Mouse (Mus musculus) heart, adult 18-20 months (tissue): ENCODE measurements around the gene Cyb5r3. TPM values are rescaled to one million over a fixed set of nuclear protein-coding genes. Genes with fewer than 3 reads are reported as not detected.

Experiments used
- DNase-seq, 2 experiments: peaks; one replicate each; pipeline ENCODE4 v3.0.0; 2021 to 2022; ENCODE audit warnings: mixed read lengths in 1 of 2
- long read RNA-seq, 2 experiments: library from polyadenylated mRNA; stranded (forward); transcript quantifications; one replicate each; pipeline ENCODE4 v2.0.0; 2021
- total RNA-seq, 2 experiments: library from RNA; stranded (reverse); gene quantifications; 2 replicates each; pipeline ENCODE4 v1.2.3; 2021

Cyb5r3 gene
- total RNA-seq = 10 to 100 TPM; 83.9 to 93.0 TPM
- long read RNA-seq, experiment 1, transcript Cyb5r3-203 (9 exons, 1,982 nt) = minor isoform, 11 of 141 reads
- long read RNA-seq, experiment 1, transcript Cyb5r3-201 (9 exons, 2,422 nt) = major isoform, 107 of 141 reads
- long read RNA-seq, experiment 1, partial matches to known transcripts = 5 of 141 reads
- long read RNA-seq, experiment 1, other reads (novel, unspliced or antisense) = 18 of 141 reads
- long read RNA-seq, experiment 2, transcript Cyb5r3-201 (9 exons, 2,422 nt) = major isoform, 46 of 55 reads
- long read RNA-seq, experiment 2, partial matches to known transcripts = 0 of 55 reads
- long read RNA-seq, experiment 2, other reads (novel, unspliced or antisense) = 7 of 55 reads

DNA sequence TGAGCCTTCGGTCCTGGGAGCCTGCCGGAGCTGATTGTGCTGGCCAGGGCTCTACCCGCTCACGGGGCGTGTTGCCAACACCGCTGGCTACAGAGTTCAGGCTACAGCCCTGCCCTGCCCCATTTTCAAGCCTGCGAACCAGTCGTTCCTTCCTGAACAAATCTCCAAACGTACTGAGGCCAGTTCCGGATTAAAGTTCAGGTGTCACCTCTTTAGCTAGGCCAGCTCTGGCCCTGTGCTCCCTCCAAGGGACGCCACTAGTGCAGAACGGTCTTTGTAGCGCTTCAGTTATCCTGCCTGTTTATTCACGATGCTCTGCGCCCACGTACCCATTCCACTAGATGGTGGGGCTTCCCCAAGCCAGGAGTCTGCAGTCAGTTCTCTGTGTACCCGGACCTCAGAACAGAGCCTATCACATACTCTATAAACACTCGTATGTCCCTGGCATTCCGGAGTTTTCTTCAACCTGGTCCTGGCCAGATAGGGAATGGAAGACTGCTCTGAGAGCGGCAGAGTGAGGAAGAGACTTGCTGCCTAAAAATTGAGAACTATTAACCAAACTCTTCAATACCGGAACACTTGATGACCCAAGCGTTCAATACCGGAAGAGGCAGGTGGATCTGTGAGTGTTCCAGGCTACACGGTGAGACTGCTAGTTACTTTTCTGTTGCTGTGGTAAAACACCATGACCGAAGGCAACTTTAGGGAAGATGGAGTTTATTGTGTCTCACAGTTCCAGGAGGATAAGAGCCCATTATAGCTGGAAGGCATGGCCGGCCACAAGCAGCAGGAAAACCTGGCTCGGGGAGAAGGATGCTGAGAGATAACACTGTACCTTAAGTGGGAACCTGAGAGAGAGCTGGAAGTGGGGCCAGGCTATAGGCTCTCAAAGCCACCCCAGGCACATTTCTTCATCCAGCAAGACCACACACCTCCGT is at the start of gene Cyb5r3:
Gene Cyb5r3, minus strand, starts transcription at position 101 of the 938 bp plus-strand sequence.
- DNase-seq = no peak

DNA sequence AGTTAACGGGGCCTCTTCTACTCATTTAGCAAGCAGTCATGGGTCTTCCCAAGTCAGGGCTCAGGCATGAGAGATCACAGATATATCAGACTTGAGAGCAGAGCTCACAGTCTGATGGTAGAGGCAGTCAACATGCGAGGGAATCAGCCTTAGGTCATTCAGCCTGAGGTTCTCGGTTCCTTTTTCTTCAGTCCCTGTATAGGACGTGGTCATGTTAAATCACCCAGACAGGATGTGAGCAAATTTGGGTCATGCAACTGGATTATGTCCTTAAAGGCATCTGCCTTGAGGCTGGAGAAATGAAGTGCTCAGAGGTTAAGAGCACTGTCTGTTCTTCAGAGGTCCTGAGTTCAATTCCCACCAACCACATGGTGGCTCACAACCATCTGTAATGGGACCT is 49.3 kb upstream of the Cyb5r3 start:
- DNase-seq = peak; percentile 28 to 59

DNA sequence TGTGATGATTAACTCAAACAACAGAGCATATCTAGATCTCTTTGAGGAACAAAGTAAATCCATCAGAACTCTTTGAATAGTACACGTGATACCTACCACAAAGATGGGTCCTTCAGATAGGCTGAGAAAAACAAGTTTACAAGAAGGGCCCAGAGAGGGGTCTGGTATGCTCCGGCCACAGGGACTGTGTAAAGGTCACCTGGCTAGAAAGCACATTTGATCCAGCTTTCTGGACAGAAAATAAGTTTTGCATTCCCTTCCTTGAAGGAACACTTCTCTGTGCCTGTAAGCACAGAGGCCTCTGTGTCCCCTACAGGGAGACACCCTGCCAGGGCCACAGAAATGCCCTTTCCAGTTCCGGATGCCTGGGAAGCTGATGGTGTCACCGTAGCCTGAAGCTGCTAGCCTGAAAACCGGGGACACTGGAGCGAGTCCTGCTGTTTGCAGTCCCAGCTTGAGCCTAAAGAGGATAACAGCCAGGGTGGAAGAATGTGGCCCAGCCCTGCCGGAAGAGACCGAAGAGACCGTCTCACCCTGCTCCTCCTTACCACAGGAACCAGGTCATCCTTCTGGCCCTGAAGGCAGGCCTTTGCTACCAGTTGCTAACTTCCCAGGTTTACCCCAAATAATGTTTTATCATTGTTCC is 48.1 kb upstream of the Cyb5r3 start:
- DNase-seq = no peak

GRCm38 (mm10) chr15:83215322-83216216 is 43.2 kb upstream of the Cyb5r3 start:
- DNase-seq = peak; percentile 51 to 55

GRCm38 (mm10) chr15:83210229-83210628 is 37.8 kb upstream of the Cyb5r3 start:
- DNase-seq = peak; percentile 77 to 87

DNA sequence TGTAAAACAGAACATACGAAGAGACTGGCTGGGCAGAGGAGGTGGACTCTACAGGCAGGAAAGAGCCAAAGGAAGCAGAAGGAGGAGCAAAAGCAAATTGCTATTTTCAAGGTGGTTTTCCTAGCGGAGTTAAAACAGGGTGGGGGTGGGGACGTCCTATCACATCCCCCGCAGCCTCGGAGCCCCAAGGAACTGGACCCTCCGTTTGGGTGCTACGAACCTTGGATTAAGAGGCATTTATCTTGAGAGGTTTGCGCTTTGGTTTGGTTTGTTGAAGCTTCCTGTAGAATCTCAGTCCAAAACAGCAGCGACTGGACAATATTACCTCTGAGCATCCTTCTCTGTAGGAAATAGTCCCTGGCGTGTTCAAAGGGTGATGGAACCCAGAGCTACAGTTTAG is 37.3 kb upstream of the Cyb5r3 start:
- DNase-seq = no peak

DNA sequence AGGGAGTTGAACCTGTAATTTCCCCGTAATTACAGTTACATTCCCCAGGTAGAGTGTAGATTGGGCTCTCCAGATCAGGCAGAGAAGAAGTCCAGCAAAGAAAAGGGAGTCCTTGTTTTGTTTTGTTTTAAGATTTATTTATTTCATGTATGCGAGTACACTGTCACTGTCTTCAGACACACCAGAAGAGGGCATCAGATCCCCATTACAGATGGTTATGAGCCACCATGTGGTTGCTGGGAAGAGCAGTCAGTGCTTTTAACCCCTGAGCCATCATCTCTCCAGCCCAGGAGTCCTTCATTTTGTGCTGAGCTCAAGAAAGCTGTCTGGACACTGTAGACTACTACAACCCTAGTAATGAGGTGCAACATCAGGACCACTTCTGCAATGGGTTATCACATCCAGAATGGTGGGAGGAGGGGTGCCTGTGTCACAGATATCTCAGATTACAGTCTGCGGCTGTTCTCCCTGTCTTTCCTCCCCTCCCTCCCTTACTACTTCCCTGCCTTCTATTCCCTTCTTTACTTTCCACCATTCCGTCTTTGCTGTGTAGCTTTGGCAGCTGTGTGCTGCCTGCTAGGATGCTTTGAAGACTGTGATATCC is 36.8 kb upstream of the Cyb5r3 start:
- peak in 1 of 2 experiments; percentile 23 for DNase-seq

DNA sequence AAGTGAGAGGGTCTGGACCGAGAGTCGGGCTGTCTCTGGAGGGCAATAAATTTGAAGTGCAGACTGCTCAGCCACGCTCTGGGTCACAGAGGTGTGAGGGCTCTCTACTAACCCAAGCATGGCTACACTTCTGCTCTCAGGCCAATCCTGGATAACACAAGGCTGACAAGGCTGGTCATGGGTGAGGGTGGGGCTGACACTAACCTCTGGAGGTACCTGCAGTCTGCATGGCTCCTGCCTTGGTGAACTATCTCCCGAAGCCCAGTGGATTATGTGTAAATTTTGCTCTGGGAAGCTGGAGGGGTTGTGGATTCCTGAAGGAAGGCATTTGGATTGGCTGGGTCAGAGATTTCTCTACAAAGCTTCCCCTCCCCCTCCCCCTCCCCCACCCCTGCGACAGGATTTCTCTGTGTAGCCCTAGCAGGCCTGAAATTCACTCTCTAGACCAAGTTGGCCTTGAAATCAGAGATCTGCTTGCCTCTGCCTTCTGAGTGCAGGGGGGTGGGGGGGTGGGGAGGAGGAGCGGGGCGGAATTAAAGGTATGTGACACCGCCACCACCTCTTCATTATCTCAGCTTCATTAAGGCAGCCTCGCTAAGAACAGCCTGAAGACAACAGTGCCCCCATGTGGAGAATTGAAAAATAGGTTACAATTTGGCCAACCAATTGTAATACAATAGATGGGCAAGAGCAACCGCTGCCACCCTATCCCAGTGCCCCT is 32.5 kb upstream of the Cyb5r3 start:
- DNase-seq = peak; percentile 68 to 84

DNA sequence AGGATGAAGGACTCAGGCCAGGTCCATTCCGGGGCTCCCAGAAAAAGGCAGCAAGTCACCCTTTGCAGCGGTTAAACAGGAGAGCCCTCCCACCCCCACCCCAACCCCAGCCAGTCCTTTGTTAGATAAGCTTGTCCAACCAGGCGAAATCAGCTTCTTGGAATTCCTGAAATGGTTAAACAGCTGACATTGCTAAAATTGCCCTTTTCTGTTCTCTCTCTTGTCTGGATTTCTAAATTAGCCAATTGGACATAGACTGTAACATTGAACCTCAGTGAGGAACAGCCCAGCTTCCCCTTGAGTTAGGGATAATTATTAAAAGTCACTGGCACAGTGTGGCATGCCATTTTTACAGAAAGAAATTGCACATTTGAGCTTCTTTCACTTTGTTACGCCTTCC is 30.0 kb upstream of the Cyb5r3 start:
- DNase-seq = no peak

- DNase-seq = no peak
These were observed 21.0 kb upstream of the Cyb5r3 start for GRCm38 (mm10) chr15:83193413-83193812.

GRCm38 (mm10) chr15:83182351-83182750 is 10.0 kb upstream of the Cyb5r3 start:
- peak in 1 of 2 experiments; percentile 17 for DNase-seq

DNA sequence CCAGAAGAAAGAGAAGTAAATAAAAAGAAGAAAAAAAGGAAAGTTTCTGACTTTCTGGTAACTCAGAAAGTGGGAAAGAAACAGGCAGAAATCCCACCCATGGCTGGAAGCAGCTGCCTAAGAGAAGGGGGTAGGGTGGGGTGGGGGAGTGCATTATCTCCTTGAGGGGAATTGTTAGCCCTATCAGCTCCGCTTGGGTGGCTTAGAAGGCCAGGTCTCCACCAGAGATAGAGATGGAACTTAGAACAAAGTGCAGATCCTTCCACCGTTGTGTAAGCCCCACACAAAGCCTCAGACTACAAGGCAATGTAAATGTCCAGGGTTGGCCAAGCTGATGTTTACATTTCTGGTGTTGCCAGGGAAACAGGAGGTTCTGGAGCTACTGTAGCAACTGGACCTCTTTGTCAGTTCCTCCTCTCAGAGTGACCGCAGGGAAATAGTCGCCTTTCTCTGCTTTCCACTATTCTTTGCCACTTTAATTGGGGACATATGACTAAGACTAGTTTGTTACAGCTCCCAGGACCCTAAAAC is 9.5 kb upstream of the Cyb5r3 start:
- no peak for DNase-seq

DNA sequence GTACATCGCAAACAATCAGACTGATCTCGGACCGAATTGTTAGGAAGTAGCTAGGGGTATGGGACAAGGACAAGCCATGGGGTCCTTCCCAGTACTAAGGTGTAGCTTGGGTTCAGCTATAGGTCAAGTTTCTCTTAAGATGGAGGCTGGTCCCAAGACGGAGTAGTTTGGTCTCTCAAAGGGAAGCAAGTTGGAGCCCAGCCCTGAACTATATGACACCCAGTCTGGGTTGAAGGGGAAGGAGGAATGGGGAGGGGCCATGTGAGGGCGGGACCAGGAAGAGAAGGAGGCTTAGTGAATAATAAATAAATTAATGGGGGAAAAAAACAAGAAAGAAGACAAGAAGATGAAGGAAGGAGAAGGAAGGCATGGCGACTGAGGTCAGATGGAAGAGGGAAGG is 7.6 kb upstream of the Cyb5r3 start:
- no peak for DNase-seq

- no peak for DNase-seq
These were observed 4.3 kb upstream of the Cyb5r3 start for GRCm38 (mm10) chr15:83176653-83177052.

- DNase-seq = no peak
These were observed 1.8 kb upstream of the Cyb5r3 start for GRCm38 (mm10) chr15:83173914-83174884.

- DNase-seq = peak; percentile 94 to 98
These were observed 495 bp downstream of the Cyb5r3 start for GRCm38 (mm10) chr15:83171712-83172481.

- DNase-seq = peak in 1 of 2 experiments; percentile 30
These were observed 1.3 kb downstream of the Cyb5r3 start for GRCm38 (mm10) chr15:83170956-83171659.
